Mouse (Mus musculus): ENCODE results near the gene B4galt5. TPM values are rescaled to one million over a fixed set of nuclear protein-coding genes. Genes with fewer than 3 reads are reported as not detected.

The B4galt5 gene
- polyA plus RNA-seq, 1 experiment from 2014 or later, result 11.5 TPM

DNA sequence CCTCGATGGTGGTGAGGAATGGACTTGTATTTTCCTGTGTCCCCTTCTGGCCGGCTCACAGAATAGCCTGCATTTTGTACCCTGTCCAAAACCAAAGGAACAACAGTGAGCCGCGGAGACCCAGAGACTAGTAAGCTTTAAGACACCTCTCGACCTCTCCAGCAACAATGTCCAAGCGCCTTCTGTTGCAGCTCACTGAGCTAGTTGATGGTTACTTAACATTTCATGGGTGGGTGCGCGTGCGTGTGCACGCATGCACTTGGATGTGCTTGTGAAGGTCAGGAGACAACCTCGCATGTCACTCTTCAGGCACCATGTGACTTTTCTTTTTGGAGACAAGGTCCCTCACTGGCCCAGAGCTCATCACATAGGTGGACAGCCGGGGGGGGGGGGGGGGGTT, 47.0 kb downstream of the B4galt5 start:
- H3K4me1 ChIP-seq, result 0 out of 2 replicates have a peak, but pooled peaks cover 2% of the 10 kb centered on the region
- no peak overlapping the region for H3K4me3 ChIP-seq (replicated peaks)
- H3K36me3 ChIP-seq, result peaks cover 46% of the 10 kb centered on the region
- H3K9me3 ChIP-seq (replicated peaks), result no peaks in the 10 kb centered on the region
- 92% methylated on average over 12 of the region's 12 CpGs for WGBS
- no peak overlapping the region for H3K9ac ChIP-seq
- ATAC-seq (ENCODE audit: insufficient number of reproducible peaks, low FRiP score, low TSS enrichment, low read depth), result no peak
- no peak overlapping the region for H3K27ac ChIP-seq (replicated peaks)
- no peak overlapping the region for H3K4me2 ChIP-seq (replicated peaks)
- H3K27me3 ChIP-seq, result no peaks in the 10 kb centered on the region

DNA sequence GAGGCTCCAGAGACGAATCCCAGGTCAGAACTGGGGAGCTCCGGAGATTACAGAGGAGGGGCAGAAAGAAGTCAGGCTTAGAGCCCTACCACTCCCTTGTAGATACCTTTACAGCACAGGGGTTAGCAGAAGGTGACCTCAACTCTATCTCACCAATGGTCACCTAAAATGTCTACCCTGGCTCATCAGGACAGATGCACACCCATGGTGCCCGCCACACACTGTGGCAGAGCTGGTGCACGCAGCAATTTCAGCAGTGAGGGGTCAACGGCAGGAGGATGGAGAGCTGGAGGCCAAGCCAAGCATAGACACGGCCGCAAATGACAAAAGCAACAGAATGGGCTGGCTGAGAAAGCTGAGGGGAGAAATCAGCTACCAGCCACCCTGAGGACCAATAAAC, 47.4 kb downstream of the B4galt5 start:
- no peak for ATAC-seq (ENCODE audit: insufficient number of reproducible peaks, low FRiP score, low TSS enrichment, low read depth)
- Histone ChIP-seq H3K4me2 (replicated peaks) (no peak overlapping the region), H3K4me3 (replicated peaks) (no peak overlapping the region), H3K4me1 (0 out of 2 replicates have a peak, but pooled peaks cover 2% of the 10 kb centered on the region), H3K9ac (no peak overlapping the region), H3K36me3 (peaks cover 42% of the 10 kb centered on the region), H3K9me3 (replicated peaks) (no peaks in the 10 kb centered on the region), H3K27ac (replicated peaks) (no peak overlapping the region), H3K27me3 (no peaks in the 10 kb centered on the region)
- WGBS, result 91% methylated on average over 7 of the region's 7 CpGs

DNA sequence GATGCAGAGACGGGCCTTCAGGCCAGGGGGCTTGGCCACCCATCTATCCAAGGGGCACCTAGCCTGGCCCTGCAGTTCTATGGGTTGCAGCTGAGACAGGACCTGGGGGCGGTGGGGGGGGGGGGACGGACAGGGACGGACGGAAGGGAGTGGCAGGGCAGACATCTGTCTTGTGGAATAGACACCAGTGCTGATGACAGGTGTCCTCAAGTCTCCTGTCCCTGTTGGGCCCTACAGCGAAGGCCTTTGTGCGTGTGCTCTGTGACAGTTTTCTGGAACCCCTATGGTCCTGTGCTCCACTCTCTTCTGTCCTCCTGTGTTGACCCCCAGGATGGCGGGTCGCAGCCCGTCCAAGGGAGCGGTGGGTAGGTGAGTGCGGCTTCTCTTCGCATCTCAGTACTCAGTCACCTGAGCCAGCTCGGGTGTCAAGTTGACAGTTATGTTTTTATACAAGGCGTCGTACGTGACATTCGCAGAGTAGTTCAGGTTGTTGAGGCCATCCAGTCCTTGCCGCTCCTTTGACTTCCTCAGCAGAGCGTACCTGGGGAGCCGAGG, 48.0 kb downstream of the B4galt5 start:
- no peaks in the 10 kb centered on the region for H3K27me3 ChIP-seq
- no peak overlapping the region for H3K4me3 ChIP-seq (replicated peaks)
- 0 out of 2 replicates have a peak, but pooled peaks cover 2% of the 10 kb centered on the region for H3K4me1 ChIP-seq
- H3K36me3 ChIP-seq, result peaks cover 37% of the 10 kb centered on the region
- WGBS, result 88% methylated on average over 18 of the region's 21 CpGs
- no peak for ATAC-seq (ENCODE audit: insufficient number of reproducible peaks, low FRiP score, low TSS enrichment, low read depth)
- H3K4me2 ChIP-seq (replicated peaks), result no peak overlapping the region
- no peak overlapping the region for H3K9ac ChIP-seq
- no peaks in the 10 kb centered on the region for H3K9me3 ChIP-seq (replicated peaks)
- H3K27ac ChIP-seq (replicated peaks), result no peak overlapping the region

DNA sequence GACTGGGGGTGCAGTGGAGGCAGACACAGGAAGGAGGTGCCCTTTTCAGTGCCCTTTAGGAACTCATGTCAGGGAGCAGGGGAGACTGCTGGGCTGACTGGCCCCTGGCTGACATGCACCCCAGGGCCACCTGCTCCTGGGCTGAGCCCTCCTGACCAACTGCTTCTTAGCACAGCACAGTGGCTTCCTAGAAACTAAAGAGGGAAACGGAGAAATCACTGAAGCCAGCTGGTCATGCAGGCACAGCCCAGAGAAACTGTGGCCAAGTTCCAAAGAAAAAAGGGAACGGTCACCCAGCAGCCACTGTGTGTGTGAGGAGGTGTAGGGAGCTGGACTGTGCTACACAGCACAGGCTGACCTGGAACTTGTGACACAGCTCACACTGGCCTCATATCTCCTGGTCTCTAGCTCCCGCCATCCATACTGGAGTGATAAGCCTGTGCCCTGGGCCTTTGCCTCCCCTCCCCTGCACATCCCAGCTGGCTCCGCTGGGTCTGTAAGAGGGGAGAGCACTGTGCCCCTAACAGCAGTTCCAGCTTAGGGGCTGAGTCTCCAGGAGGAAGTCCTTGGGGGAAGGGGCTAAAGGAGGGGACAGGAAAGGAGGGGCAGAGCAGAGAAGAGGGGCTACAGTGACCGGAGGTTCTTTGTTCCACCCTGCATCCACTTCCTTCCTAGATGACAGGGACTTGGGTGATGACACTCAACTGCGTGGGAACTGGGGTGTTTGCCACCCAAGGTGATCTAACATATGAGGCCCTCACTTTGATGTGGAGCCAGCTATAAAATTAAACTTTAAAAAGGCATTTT, 48.9 kb downstream of the B4galt5 start:
- 0 out of 2 replicates have a peak, but pooled peaks cover 2% of the 10 kb centered on the region for H3K4me1 ChIP-seq
- no peaks in the 10 kb centered on the region for H3K27me3 ChIP-seq
- H3K36me3 ChIP-seq, result peaks cover 31% of the 10 kb centered on the region
- no peak overlapping the region; the same call in 1 of the 2 replicates for H3K27ac ChIP-seq (replicated peaks)
- no peak overlapping the region for H3K9ac ChIP-seq
- ATAC-seq (ENCODE audit: insufficient number of reproducible peaks, low FRiP score, low TSS enrichment, low read depth), result peak; percentile 24; the same call in 1 of the 2 replicates
- H3K4me3 ChIP-seq (replicated peaks), result no peak overlapping the region
- no peaks in the 10 kb centered on the region for H3K9me3 ChIP-seq (replicated peaks)
- WGBS, result 68% methylated on average over 6 of the region's 6 CpGs
- H3K4me2 ChIP-seq (replicated peaks), result no peak overlapping the region

DNA sequence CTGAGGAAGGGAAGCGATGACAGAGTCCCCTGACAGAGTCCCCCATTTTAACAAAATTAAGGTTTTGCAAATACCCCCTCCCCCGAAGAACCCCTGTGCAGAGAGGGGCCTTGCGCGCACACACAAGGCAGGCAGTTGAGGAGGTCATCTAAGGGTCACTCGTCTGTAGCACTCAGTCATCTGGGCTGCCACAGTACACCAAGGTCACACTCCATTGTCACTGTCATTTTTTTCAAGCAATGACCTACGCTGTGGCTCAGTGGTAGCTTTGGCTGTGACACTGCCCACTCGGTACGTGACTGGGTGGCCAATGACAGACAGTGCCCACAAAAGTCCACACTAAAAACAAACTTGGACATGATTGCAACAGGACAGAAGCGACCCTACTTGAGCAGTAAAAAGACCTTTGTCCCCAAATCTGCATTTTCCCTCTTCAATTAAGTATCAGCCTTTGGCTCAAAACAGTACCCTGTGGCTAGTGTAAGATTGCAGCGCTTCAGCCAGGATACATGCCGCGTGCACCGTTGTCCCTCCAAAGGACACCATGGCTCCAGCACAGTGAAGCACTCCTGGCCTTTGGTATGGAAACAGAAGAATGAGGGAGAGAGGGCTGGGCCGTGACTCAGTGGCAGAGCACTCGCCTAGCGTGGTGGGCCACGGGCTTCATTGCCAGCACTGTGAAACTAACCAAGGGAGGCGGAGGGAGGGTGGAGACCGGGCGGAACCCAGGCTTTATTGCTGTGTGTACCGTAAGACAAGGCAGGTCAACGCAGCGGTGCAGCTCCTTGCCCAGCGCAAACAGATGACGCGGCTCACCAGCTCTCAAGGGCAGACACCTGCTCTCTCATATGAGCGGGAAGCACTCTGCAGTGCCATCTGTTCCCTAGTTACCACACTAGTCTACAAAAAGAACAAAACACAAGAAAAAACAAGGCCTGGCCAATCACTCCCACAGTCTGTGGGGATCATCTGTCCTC, 50.0 kb downstream of the B4galt5 start:
- WGBS, result 79% methylated on average over 27 of the region's 27 CpGs
- H3K9me3 ChIP-seq (replicated peaks), result no peaks in the 10 kb centered on the region
- H3K27me3 ChIP-seq, result no peaks in the 10 kb centered on the region
- H3K4me3 ChIP-seq (replicated peaks), result no peak overlapping the region
- no peak overlapping the region for H3K4me2 ChIP-seq (replicated peaks)
- no peak for ATAC-seq (ENCODE audit: insufficient number of reproducible peaks, low FRiP score, low TSS enrichment, low read depth)
- H3K4me1 ChIP-seq, result 0 out of 2 replicates have a peak, but pooled peaks cover 2% of the 10 kb centered on the region
- peaks cover 24% of the 10 kb centered on the region for H3K36me3 ChIP-seq
- no peak overlapping the region for H3K27ac ChIP-seq (replicated peaks)
- H3K9ac ChIP-seq, result no peak overlapping the region

DNA sequence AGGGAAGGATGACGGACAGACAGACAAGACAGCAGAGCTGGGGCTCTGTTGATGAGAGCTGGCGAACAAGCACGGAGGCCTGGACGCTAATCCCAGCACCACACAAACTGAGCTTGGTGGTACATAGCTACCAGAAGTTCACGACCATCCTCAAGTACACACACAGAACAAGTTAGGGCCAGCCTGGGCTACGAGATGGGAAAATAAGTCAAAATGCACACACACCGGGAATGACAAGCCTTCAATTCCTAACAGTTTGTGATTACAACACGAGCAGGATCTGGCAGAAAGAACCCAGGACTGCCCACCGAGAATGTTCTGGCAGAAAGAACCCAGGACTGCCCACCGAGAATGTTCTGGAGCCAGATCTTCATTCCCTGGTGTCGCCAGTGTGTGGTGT, 51.0 kb downstream of the B4galt5 start:
- 89% methylated on average over 11 of the region's 11 CpGs for WGBS

DNA sequence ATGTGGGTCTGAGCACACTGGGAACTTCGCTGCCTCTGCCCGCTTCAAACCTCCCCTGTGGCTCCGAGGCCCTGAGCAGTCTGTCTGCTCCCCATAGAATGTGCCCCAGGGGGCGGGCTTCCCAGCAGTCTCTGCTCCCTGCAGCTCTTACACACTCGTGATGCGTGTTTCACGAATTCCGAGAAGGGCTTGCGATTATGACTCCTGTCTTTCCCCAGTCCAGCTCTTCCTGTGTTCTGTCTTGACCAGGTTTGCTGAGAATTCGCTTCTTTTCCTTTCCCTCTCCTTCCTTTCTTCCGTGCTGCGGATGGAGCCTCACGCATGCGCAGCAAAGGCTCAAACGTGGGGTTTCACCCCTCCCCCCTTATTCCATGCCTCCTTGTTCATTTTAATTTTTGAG, 54.1 kb downstream of the B4galt5 start:
- ATAC-seq (ENCODE audit: insufficient number of reproducible peaks, low FRiP score, low TSS enrichment, low read depth), result no peak
- no peak overlapping the region; the same call in 1 of the 2 replicates for H3K4me2 ChIP-seq (replicated peaks)
- H3K27ac ChIP-seq (replicated peaks), result no peak overlapping the region
- peak overlapping the region; percentile 12 for H3K4me3 ChIP-seq (replicated peaks)
- H3K9me3 ChIP-seq (replicated peaks), result no peaks in the 10 kb centered on the region
- no peaks in the 10 kb centered on the region for H3K27me3 ChIP-seq
- H3K36me3 ChIP-seq, result 0 out of 2 replicates have a peak, but pooled peaks cover 6% of the 10 kb centered on the region
- 53% methylated on average over 15 of the region's 15 CpGs for WGBS
- H3K4me1 ChIP-seq, result 0 out of 2 replicates have a peak, but pooled peaks cover 5% of the 10 kb centered on the region
- no peak overlapping the region for H3K9ac ChIP-seq

More for the DNA sequence above, 51.0 kb downstream of the B4galt5 start:
- Histone ChIP-seq H3K4me1 (0 out of 2 replicates have a peak, but pooled peaks cover 2% of the 10 kb centered on the region), H3K4me2 (replicated peaks) (no peak overlapping the region), H3K36me3 (peaks cover 20% of the 10 kb centered on the region), H3K27me3 (no peaks in the 10 kb centered on the region), H3K27ac (replicated peaks) (no peak overlapping the region), H3K9me3 (replicated peaks) (no peaks in the 10 kb centered on the region), H3K4me3 (replicated peaks) (no peak overlapping the region), H3K9ac (no peak overlapping the region)
- ATAC-seq (ENCODE audit: insufficient number of reproducible peaks, low FRiP score, low TSS enrichment, low read depth), result no peak

DNA sequence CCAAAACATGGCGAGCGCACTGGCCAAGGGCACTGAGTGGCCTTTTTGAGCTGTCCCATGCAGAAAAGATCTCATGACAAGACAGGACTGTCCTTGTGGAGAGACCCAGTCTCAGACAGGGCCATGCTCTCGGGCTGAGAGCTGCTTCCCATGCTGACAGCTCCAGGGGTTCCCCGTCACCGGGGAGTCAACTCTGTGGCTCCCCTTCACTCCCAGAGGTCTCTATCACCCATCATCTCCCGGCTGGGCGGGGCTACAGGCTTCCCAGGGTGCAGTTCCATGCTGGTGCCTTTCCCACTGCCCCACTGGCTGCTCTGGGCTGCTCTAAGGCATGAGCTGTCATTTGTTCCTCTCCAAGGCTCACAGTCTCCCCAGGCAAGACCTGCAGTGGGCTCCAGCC, 54.8 kb downstream of the B4galt5 start:
- Histone ChIP-seq H3K4me3 (replicated peaks) (no peak overlapping the region), H3K9me3 (replicated peaks) (no peaks in the 10 kb centered on the region), H3K4me1 (0 out of 2 replicates have a peak, but pooled peaks cover 5% of the 10 kb centered on the region), H3K9ac (no peak overlapping the region), H3K4me2 (replicated peaks) (no peak overlapping the region), H3K27ac (replicated peaks) (no peak overlapping the region), H3K27me3 (no peaks in the 10 kb centered on the region), H3K36me3 (0 out of 2 replicates have a peak, but pooled peaks cover 6% of the 10 kb centered on the region)
- no peak for ATAC-seq (ENCODE audit: insufficient number of reproducible peaks, low FRiP score, low TSS enrichment, low read depth)
- 77% methylated on average over 7 of the region's 7 CpGs for WGBS

DNA sequence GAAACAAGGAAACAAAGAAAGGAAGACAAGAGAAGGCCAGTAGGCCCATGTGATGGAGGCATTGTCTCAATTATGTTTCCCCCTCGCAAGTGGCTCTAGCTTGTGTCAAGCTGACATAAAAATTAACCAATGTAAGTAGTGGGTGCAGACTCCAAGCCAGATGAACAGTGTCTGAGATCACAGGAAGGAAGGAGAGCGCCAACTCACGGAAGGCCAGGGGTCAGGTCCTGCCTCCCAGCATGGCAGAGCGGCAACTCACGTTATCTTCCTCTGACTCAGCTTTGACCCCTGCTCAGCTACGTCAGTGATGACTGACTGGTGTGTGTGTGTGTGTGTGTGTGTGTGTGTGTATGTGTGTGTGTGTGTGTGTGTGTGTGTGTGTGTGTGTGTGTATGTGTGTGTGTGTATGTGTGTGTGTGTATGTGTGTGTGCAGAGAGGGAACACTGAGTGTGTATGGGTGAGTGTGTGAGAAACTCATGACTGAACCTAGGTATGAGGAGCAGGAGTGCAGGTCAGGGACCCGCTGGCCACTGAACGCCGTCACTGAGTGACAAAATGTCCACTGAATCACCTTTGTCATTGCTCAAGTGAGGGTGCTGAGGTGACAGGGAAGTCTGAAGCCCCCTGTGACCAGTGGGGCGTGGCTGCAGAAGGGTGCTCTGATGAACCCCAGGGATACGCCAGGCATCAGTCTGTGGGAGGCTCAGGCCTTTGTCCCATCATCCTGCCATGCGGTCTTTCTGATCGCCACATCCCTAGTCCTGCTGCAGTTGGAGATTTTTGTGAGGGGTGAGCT, 55.5 kb downstream of the B4galt5 start:
- WGBS, result 71% methylated on average over 13 of the region's 13 CpGs
- no peak overlapping the region for H3K27ac ChIP-seq (replicated peaks)
- no peak for ATAC-seq (ENCODE audit: insufficient number of reproducible peaks, low FRiP score, low TSS enrichment, low read depth)

DNA sequence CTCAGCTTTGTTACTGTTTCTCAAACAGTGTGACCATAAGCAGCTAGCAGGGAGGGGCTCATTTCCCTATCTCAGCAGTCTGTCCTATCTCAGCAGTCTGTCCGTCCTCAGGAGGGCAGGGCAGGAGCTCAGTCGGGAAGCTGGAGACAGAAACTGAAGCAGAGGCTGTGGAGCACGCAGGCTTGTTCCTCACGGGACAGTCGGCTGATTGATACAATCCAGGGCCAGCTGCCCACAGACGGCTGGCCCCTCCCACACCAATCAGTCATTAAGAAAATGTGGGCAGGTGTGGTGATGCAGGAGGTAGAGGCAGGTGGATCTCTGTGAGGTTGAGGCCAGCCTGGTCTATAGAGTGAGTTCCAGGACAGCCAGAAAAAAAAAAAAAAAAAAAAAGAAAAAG, 56.1 kb downstream of the B4galt5 start:
- 20% methylated on average over 6 of the region's 6 CpGs for WGBS
- Histone ChIP-seq H3K27ac (replicated peaks) (no peak overlapping the region), H3K9ac (no peak overlapping the region), H3K4me2 (replicated peaks) (no peak overlapping the region), H3K9me3 (replicated peaks) (no peaks in the 10 kb centered on the region), H3K36me3 (0 out of 2 replicates have a peak, but pooled peaks cover 3% of the 10 kb centered on the region), H3K4me1 (0 out of 2 replicates have a peak, but pooled peaks cover 5% of the 10 kb centered on the region), H3K4me3 (replicated peaks) (no peak overlapping the region), H3K27me3 (no peaks in the 10 kb centered on the region)
- ATAC-seq (ENCODE audit: insufficient number of reproducible peaks, low FRiP score, low TSS enrichment, low read depth), result no peak

More for the DNA sequence above, 55.5 kb downstream of the B4galt5 start:
- Histone ChIP-seq H3K4me2 (replicated peaks) (no peak overlapping the region), H3K9ac (no peak overlapping the region), H3K4me1 (0 out of 2 replicates have a peak, but pooled peaks cover 5% of the 10 kb centered on the region), H3K4me3 (replicated peaks) (no peak overlapping the region), H3K27me3 (no peaks in the 10 kb centered on the region), H3K36me3 (0 out of 2 replicates have a peak, but pooled peaks cover 6% of the 10 kb centered on the region), H3K9me3 (replicated peaks) (no peaks in the 10 kb centered on the region)

All from embryonic facial prominence, embryonic 15.5 days (tissue).